Mouse (Mus musculus): Measurements from ENCODE around the gene Med22. TPM values are rescaled to one million over a fixed set of nuclear protein-coding genes. Genes with fewer than 3 reads are reported as not detected.

Med22 gene
- polyA plus RNA-seq, 1 experiment from 2014 or later = 28.4 TPM

DNA sequence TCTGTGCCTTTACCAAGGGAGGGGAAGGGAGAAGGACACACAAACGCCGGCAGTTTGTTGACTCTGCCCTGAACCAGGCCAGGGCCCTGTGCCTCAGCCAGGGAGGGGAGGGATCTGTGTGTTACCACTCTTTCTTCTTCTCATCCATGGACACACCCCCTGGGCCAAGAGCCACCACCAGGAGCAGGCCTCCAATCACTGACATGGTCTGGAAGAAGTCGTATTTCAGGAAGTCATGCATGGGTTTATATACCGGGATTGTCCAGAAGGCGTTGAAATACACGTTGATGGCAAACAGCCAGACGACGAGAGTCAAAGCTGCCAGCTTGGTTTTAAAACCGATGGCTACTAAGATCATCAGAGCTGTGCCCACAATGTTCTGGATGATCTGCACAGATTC is 11.3 kb upstream of the Med22 start:
- Histone ChIP-seq H3K27me3 (replicated peaks; ENCODE audit: control insufficient read depth, insufficient read depth, low read length) (no peaks in the 10 kb centered on the region), H3K9me3 (ENCODE audit: control insufficient read depth, low read length) (no peaks in the 10 kb centered on the region), H3K27ac (ENCODE audit: low read depth) (no peak overlapping the region), H3K36me3 (ENCODE audit: control insufficient read depth, insufficient read depth, low read length) (peaks cover 85% of the 10 kb centered on the region), H3K4me2 (ENCODE audit: low read length) (no peak overlapping the region), H3K9ac (ENCODE audit: low read length) (no peak overlapping the region), H3K4me3 (ENCODE audit: low read depth, low read length) (no peak overlapping the region), H3K4me1 (replicated peaks; ENCODE audit: control insufficient read depth, insufficient read depth, low read length) (peaks cover 12% of the 10 kb centered on the region)
- no peak for ATAC-seq (replicated peaks; ENCODE audit: low FRiP score, low TSS enrichment, low read depth)
- 75% methylated on average over 9 of the region's 9 CpGs for WGBS
- no peak for DNase-seq (ENCODE audit: low spot score)

- no peaks in the 10 kb centered on the region for H3K27me3 ChIP-seq (replicated peaks; ENCODE audit: control insufficient read depth, insufficient read depth, low read length)
- H3K9ac ChIP-seq (ENCODE audit: low read length) = no peak overlapping the region
- H3K4me3 ChIP-seq (ENCODE audit: low read depth, low read length) = no peak overlapping the region
- no peak overlapping the region for H3K27ac ChIP-seq (ENCODE audit: low read depth)
- ATAC-seq (replicated peaks; ENCODE audit: low FRiP score, low TSS enrichment, low read depth) (no peak), DNase-seq (ENCODE audit: low spot score) (no peak)
- H3K9me3 ChIP-seq (ENCODE audit: control insufficient read depth, low read length) = no peaks in the 10 kb centered on the region
- H3K4me2 ChIP-seq (ENCODE audit: low read length) = no peak overlapping the region
- 89% methylated on average over 6 of the region's 6 CpGs for WGBS
- H3K4me1 ChIP-seq (replicated peaks; ENCODE audit: control insufficient read depth, insufficient read depth, low read length) = peaks cover 16% of the 10 kb centered on the region
- H3K36me3 ChIP-seq (ENCODE audit: control insufficient read depth, insufficient read depth, low read length) = peaks cover 71% of the 10 kb centered on the region
Observed at GRCm38 (mm10) chr2:26920190-26920855, 9.8 kb upstream of the Med22 start.

GRCm38 (mm10) chr2:26919684-26920083 is 9.2 kb upstream of the Med22 start:
- no peaks in the 10 kb centered on the region for H3K9me3 ChIP-seq (ENCODE audit: control insufficient read depth, low read length)
- no peaks in the 10 kb centered on the region for H3K27me3 ChIP-seq (replicated peaks; ENCODE audit: control insufficient read depth, insufficient read depth, low read length)
- peaks cover 20% of the 10 kb centered on the region for H3K4me1 ChIP-seq (replicated peaks; ENCODE audit: control insufficient read depth, insufficient read depth, low read length)
- peaks cover 64% of the 10 kb centered on the region for H3K36me3 ChIP-seq (ENCODE audit: control insufficient read depth, insufficient read depth, low read length)
- no peak for ATAC-seq (replicated peaks; ENCODE audit: low FRiP score, low TSS enrichment, low read depth)
- no peak overlapping the region for H3K27ac ChIP-seq (ENCODE audit: low read depth)
- H3K9ac ChIP-seq (ENCODE audit: low read length) = no peak overlapping the region
- DNase-seq (ENCODE audit: low spot score) = no peak
- no peak overlapping the region for H3K4me2 ChIP-seq (ENCODE audit: low read length)
- H3K4me3 ChIP-seq (ENCODE audit: low read depth, low read length) = no peak overlapping the region
- 82% methylated on average over 3 of the region's 3 CpGs for WGBS

DNA sequence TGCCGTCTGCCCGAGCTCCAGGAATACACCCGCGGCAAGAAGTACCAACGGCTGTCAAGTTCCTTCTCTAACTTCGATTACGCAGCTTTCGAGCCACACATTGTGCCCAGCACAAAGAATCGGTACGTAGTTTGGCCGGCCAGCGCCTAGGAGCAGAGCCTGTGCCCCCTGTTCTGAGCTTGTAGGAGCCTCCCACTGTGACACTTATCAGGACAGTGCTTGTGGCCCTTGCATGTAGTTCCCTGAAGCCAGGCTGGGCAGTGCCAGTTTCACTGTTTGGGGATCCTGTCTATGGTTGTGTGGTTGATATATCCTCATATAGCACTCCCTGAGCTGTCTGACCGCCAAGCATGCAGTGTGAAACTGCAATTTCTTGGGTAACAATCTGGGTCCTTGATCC is 6.3 kb upstream of the Med22 start:
- Histone ChIP-seq H3K36me3 (ENCODE audit: control insufficient read depth, insufficient read depth, low read length) (peaks cover 64% of the 10 kb centered on the region), H3K9me3 (ENCODE audit: control insufficient read depth, low read length) (no peaks in the 10 kb centered on the region), H3K27me3 (replicated peaks; ENCODE audit: control insufficient read depth, insufficient read depth, low read length) (no peaks in the 10 kb centered on the region), H3K4me2 (ENCODE audit: low read length) (peak overlapping the region; percentile 89), H3K4me1 (replicated peaks; ENCODE audit: control insufficient read depth, insufficient read depth, low read length) (peaks cover 25% of the 10 kb centered on the region), H3K4me3 (ENCODE audit: low read depth, low read length) (peak overlapping the region; percentile 74), H3K27ac (ENCODE audit: low read depth) (peak overlapping the region; percentile 67; the same call in 1 of the 2 replicates), H3K9ac (ENCODE audit: low read length) (peak overlapping the region; percentile 61)
- DNase-seq (ENCODE audit: low spot score) (no peak), ATAC-seq (replicated peaks; ENCODE audit: low FRiP score, low TSS enrichment, low read depth) (no peak; the same call in 1 of the 2 replicates)
- 2% methylated on average over 13 of the region's 13 CpGs for WGBS

- Histone ChIP-seq H3K27me3 (replicated peaks; ENCODE audit: control insufficient read depth, insufficient read depth, low read length) (no peaks in the 10 kb centered on the region), H3K36me3 (ENCODE audit: control insufficient read depth, insufficient read depth, low read length) (peaks cover 62% of the 10 kb centered on the region), H3K27ac (ENCODE audit: low read depth) (peak within 1 kb of the TSS; percentile 67), H3K9me3 (ENCODE audit: control insufficient read depth, low read length) (no peaks in the 10 kb centered on the region), H3K4me3 (ENCODE audit: low read depth, low read length) (peak within 1 kb of the TSS; percentile 74), H3K4me1 (replicated peaks; ENCODE audit: control insufficient read depth, insufficient read depth, low read length) (peaks cover 27% of the 10 kb centered on the region), H3K9ac (ENCODE audit: low read length) (peak within 1 kb of the TSS; percentile 61), H3K4me2 (ENCODE audit: low read length) (peak within 1 kb of the TSS; percentile 89)
- peak; percentile 84 for DNase-seq (ENCODE audit: low spot score)
- ATAC-seq (replicated peaks; ENCODE audit: low FRiP score, low TSS enrichment, low read depth) = peak; percentile 77
- WGBS = under 1% methylated on average over 47 of the region's 47 CpGs
Observed at GRCm38 (mm10) chr2:26915927-26916728, 5.7 kb upstream of the Med22 start, which contains the start of the genes Surf2 and Surf1. Surf2 (plus strand) TSS chr2:26916367. Surf1 (minus strand) TSS chr2:26916530.

GRCm38 (mm10) chr2:26914148-26914941 is 3.9 kb upstream of the Med22 start:
- H3K9ac ChIP-seq (ENCODE audit: low read length) = no peak overlapping the region
- no peaks in the 10 kb centered on the region for H3K27me3 ChIP-seq (replicated peaks; ENCODE audit: control insufficient read depth, insufficient read depth, low read length)
- 67% methylated on average over 8 of the region's 8 CpGs for WGBS
- no peaks in the 10 kb centered on the region for H3K9me3 ChIP-seq (ENCODE audit: control insufficient read depth, low read length)
- H3K27ac ChIP-seq (ENCODE audit: low read depth) = no peak overlapping the region
- no peak overlapping the region for H3K4me2 ChIP-seq (ENCODE audit: low read length)
- ATAC-seq (replicated peaks; ENCODE audit: low FRiP score, low TSS enrichment, low read depth) = no peak
- peaks cover 45% of the 10 kb centered on the region for H3K36me3 ChIP-seq (ENCODE audit: control insufficient read depth, insufficient read depth, low read length)
- no peak overlapping the region for H3K4me3 ChIP-seq (ENCODE audit: low read depth, low read length)
- no peak for DNase-seq (ENCODE audit: low spot score)
- H3K4me1 ChIP-seq (replicated peaks; ENCODE audit: control insufficient read depth, insufficient read depth, low read length) = peaks cover 30% of the 10 kb centered on the region

DNA sequence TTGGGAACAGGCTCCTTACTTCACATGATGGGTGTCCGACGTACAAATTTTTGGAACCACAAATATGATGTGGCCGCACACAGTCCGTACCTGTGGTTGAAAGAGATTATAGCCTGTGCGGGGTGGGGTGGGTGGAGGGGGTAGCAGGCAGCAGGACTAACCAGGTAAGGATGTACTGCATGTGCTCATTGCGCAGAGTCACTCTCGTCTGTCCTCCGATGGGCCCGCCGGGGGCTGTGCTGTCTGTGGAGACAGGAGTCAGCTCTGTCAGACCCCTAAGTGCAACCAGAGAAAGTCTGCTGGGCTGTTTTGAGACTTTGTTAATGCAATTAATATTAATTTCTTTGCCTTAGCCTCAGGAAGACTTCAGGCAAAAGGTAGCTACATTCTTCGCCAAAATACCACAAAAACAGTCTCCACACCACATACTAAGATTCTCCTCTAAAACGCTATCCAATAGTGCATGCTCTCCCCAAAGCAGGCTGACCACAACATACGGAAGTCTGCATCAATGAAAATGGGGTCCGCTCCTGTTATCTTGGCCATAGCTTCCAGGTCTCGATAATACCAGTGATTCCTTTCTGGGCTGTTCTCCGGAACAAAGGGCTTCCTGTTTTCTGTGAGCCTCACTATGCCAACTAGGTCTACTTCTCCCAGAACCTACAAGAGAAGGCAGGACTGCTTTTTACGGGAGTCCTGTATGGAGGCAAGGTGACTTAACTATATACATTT is 3.1 kb upstream of the Med22 start:
- H3K4me3 ChIP-seq (ENCODE audit: low read depth, low read length) = no peak overlapping the region
- H3K9me3 ChIP-seq (ENCODE audit: control insufficient read depth, low read length) = no peaks in the 10 kb centered on the region
- DNase-seq (ENCODE audit: low spot score) = no peak
- H3K4me2 ChIP-seq (ENCODE audit: low read length) = no peak overlapping the region
- H3K27me3 ChIP-seq (replicated peaks; ENCODE audit: control insufficient read depth, insufficient read depth, low read length) = no peaks in the 10 kb centered on the region
- H3K9ac ChIP-seq (ENCODE audit: low read length) = no peak overlapping the region
- H3K27ac ChIP-seq (ENCODE audit: low read depth) = no peak overlapping the region
- peaks cover 37% of the 10 kb centered on the region for H3K36me3 ChIP-seq (ENCODE audit: control insufficient read depth, insufficient read depth, low read length)
- no peak for ATAC-seq (replicated peaks; ENCODE audit: low FRiP score, low TSS enrichment, low read depth)
- peaks cover 38% of the 10 kb centered on the region for H3K4me1 ChIP-seq (replicated peaks; ENCODE audit: control insufficient read depth, insufficient read depth, low read length)
- 82% methylated on average over 17 of the region's 17 CpGs for WGBS

GRCm38 (mm10) chr2:26912253-26912770 is 1.8 kb upstream of the Med22 start:
- H3K9ac ChIP-seq (ENCODE audit: low read length) = peak overlapping the region; percentile 96
- WGBS = 74% methylated on average over 5 of the region's 5 CpGs
- H3K27me3 ChIP-seq (replicated peaks; ENCODE audit: control insufficient read depth, insufficient read depth, low read length) = no peaks in the 10 kb centered on the region
- H3K4me2 ChIP-seq (ENCODE audit: low read length) = peak overlapping the region; percentile 100
- DNase-seq (ENCODE audit: low spot score) (no peak), ATAC-seq (replicated peaks; ENCODE audit: low FRiP score, low TSS enrichment, low read depth) (no peak)
- peak overlapping the region; percentile 98 for H3K4me3 ChIP-seq (ENCODE audit: low read depth, low read length)
- no peak overlapping the region for H3K27ac ChIP-seq (ENCODE audit: low read depth)
- H3K4me1 ChIP-seq (replicated peaks; ENCODE audit: control insufficient read depth, insufficient read depth, low read length) = peaks cover 32% of the 10 kb centered on the region
- H3K9me3 ChIP-seq (ENCODE audit: control insufficient read depth, low read length) = no peaks in the 10 kb centered on the region
- peaks cover 45% of the 10 kb centered on the region for H3K36me3 ChIP-seq (ENCODE audit: control insufficient read depth, insufficient read depth, low read length)
